18 mouse cellular contexts compared by ENCODE assay signal in the genomic region with DNA sequence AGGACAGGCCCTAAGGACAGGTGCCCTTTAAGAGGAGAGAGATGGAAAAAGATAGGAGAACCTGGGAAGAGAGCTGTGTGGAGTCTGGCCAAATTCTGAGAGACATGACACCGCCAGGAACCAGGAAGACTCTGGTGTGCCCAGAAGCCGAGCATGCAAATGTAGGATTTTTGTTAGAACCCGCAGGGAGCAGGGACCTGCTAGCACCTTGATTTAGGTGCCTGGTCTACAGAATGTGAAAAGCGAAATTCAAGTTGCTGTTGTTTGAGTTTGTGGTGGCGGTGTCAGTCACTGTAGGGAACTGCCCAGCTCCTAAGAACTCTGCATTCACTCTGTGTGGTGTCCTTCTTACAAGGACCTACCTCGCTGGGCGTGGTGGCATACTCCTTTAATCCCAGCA.
"Had no signal": no experiment of that assay in that cellular context is flagged by ENCODE, and none has a peak within 500 bp of the region (broad histone marks: within the 10 kb centered on the region; RNA-seq: fewer than 3 reads in every experiment).

No protein-coding gene starts in this region.

- ATAC-seq: forebrain, embryonic 13.5 days; forebrain, embryonic 14.5 days; forebrain, embryonic 15.5 days; forebrain, embryonic 16.5 days; forebrain, postnatal 0 days had no signal

- DNase-seq: cerebellum, adult 9-11 months; cerebellum, postnatal 10 days; cerebellum, postnatal 14 days; cerebellum, postnatal 25 days; cerebellum, postnatal 36 days; embryo, embryonic 11 days; forebrain, postnatal 0 days; gastrocnemius, adult 2 months; gastrocnemius, postnatal 10 days; gastrocnemius, postnatal 14 days; gastrocnemius, postnatal 25 days; gastrocnemius, postnatal 36 days; heart, adult 18-20 months; heart, adult 2 months had no signal
